Mouse (Mus musculus) hindbrain, embryonic 12.5 days (tissue): ENCODE measurements around the gene Zfp599. TPM values are rescaled to one million over a fixed set of nuclear protein-coding genes. Genes with fewer than 3 reads are reported as not detected.

Experiments used
- ATAC-seq: fragments of 200-750 bp; cut with Nextera tagmentation; 2 replicates; pipeline ENCODE4 v1.8.0; 2017; ENCODE audit warnings: moderate TSS enrichment; ENCODE audit not compliant: low FRiP score
- H3K27ac ChIP-seq: fragments of 300-500 bp; sonication (generic); 2 replicates; pipeline ENCODE4 v1.5.1; 2016; ENCODE audit warnings: mild to moderate bottlenecking
- H3K27me3 ChIP-seq: fragments of 300-500 bp; sonication (generic); 2 replicates; pipeline ENCODE4 v1.6.1; 2016; ENCODE audit warnings: mild to moderate bottlenecking
- H3K36me3 ChIP-seq: fragments of 300-500 bp; sonication (generic); 2 replicates; pipeline ENCODE4 v1.6.1; 2016; ENCODE audit warnings: mild to moderate bottlenecking
- H3K4me1 ChIP-seq: fragments of 300-500 bp; sonication (generic); 2 replicates; pipeline ENCODE4 v1.6.1; 2016
- H3K4me2 ChIP-seq: fragments of 300-500 bp; sonication (generic); replicated peaks from 2 replicates; pipeline ENCODE4 v1.6.1; 2016; ENCODE audit warnings: mild to moderate bottlenecking
- H3K4me3 ChIP-seq: fragments of 300-500 bp; sonication (generic); 2 replicates; pipeline ENCODE4 v1.5.1; 2016; ENCODE audit warnings: mild to moderate bottlenecking
- H3K9ac ChIP-seq: fragments of 300-500 bp; sonication (generic); 2 replicates; pipeline ENCODE4 v1.6.1; 2016; ENCODE audit warnings: mild to moderate bottlenecking, moderate library complexity
- H3K9me3 ChIP-seq: fragments of 300-500 bp; sonication (generic); replicated peaks from 2 replicates; pipeline ENCODE4 v1.6.1; 2016; ENCODE audit warnings: mild to moderate bottlenecking
- WGBS: fragments of 180-500 bp; shearing (Covaris S2); methylation state at CpG from one replicate; pipeline ENCODE4 v1.1.7; 2016; 5-methylcytosine and 5-hydroxymethylcytosine counted together
- polyA plus RNA-seq: library from polyadenylated mRNA; unstranded; fragments of >200 nt; fragmentation: Nextera tagmentation; extraction: Ambion mirVana; gene quantifications from 2 replicates; pipeline ENCODE4 v1.2.1, GENCODE M21; 2016

Gene Zfp599
- polyA plus RNA-seq, 1 experiment from 2014 or later, result 6.9 TPM

DNA sequence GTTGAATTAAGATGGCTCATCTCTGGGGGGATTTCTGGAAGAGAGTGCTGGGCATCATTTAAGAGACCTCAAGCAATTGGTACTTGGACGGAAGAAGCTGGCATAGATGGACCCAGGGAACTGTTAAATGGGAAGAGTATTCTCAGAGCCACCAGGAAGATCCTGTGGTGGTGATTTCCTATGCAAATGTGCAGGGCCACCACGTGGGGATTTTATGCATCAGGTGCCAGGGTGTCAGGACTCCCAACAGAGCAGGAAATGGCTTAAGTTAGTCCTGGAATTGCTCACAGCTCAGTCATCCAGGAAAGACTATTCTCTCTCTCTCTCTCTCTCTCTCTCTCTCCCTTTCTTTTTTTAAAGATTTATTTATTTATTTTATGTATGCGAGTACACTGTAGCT lies 43.0 kb downstream of the Zfp599 start:
- WGBS, result 54% methylated on average over 3 of the region's 3 CpGs
- H3K36me3 ChIP-seq, result no peaks in the 10 kb centered on the region

GRCm38 (mm10) chr9:22214549-22214948 lies 45.1 kb downstream of the Zfp599 start:
- Histone ChIP-seq H3K36me3 (no peaks in the 10 kb centered on the region), H3K4me3 (no peak overlapping the region), H3K4me1 (no peaks in the 10 kb centered on the region), H3K4me2 (no peak overlapping the region), H3K9me3 (no peaks in the 10 kb centered on the region), H3K27ac (no peak overlapping the region), H3K9ac (no peak overlapping the region), H3K27me3 (no peaks in the 10 kb centered on the region)
- no peak for ATAC-seq
- WGBS, result 92% methylated on average over 2 of the region's 2 CpGs

More for the DNA sequence above, 43.0 kb downstream of the Zfp599 start:
- Histone ChIP-seq H3K27ac (no peak overlapping the region), H3K4me1 (no peaks in the 10 kb centered on the region), H3K9me3 (no peaks in the 10 kb centered on the region), H3K9ac (no peak overlapping the region), H3K27me3 (no peaks in the 10 kb centered on the region), H3K4me2 (no peak overlapping the region), H3K4me3 (no peak overlapping the region)
- no peak for ATAC-seq

- ATAC-seq, result no peak
- Histone ChIP-seq H3K27me3 (no peaks in the 10 kb centered on the region), H3K27ac (no peak overlapping the region), H3K9me3 (no peaks in the 10 kb centered on the region), H3K9ac (no peak overlapping the region), H3K36me3 (no peaks in the 10 kb centered on the region), H3K4me1 (no peaks in the 10 kb centered on the region), H3K4me2 (no peak overlapping the region), H3K4me3 (no peak overlapping the region)
- WGBS, result 73% methylated on average over 2 of the region's 2 CpGs
Observed at GRCm38 (mm10) chr9:22213785-22214194, 45.9 kb downstream of the Zfp599 start.

Other genes with a start within 250 kb of the Zfp599 start
- gene Elavl3, start 207.9 kb downstream of the Zfp599 start, polyA plus RNA-seq, result 62.6 and 62.9 TPM in 2 replicates
- not detected in 2 replicates for gene Gm49318, start 188.6 kb downstream of the Zfp599 start, polyA plus RNA-seq
- gene Zfp653, start 188.5 kb downstream of the Zfp599 start, polyA plus RNA-seq, result 16.4 and 20.4 TPM in 2 replicates
- 37.1 and 40.0 TPM in 2 replicates for gene Ecsit, start 174.5 kb downstream of the Zfp599 start, polyA plus RNA-seq
- gene Cnn1, start 160.7 kb downstream of the Zfp599 start, polyA plus RNA-seq, result 1.9 and 3.1 TPM in 2 replicates
- gene Elof1, start 142.7 kb downstream of the Zfp599 start, polyA plus RNA-seq, result 161 and 177 TPM in 2 replicates
- gene Acp5, start 124.2 kb downstream of the Zfp599 start, polyA plus RNA-seq, result 8.3 and 9.8 TPM in 2 replicates
- gene Pigyl, start 103.0 kb downstream of the Zfp599 start, polyA plus RNA-seq, result 58.8 and 65.6 TPM in 2 replicates
- gene Zfp872, start 71.8 kb downstream of the Zfp599 start, polyA plus RNA-seq, result 0.26 TPM in 1 of 2 replicates, not detected in the other
- 10.5 and 11.5 TPM in 2 replicates for gene Zfp809, start 34.2 kb downstream of the Zfp599 start, polyA plus RNA-seq
- gene Zfp810, start 47.8 kb upstream of the Zfp599 start, polyA plus RNA-seq, result 39.0 and 40.3 TPM in 2 replicates
- 28.0 and 28.6 TPM in 2 replicates for gene Anln, start 129.3 kb upstream of the Zfp599 start, polyA plus RNA-seq
- gene 9530077C05Rik, start 151.6 kb upstream of the Zfp599 start, polyA plus RNA-seq, result 5.7 and 7.5 TPM in 2 replicates
- gene Gm17545, start 194.4 kb upstream of the Zfp599 start, polyA plus RNA-seq, result not detected in 2 replicates
- gene Rp9, start 209.8 kb upstream of the Zfp599 start, polyA plus RNA-seq, result 63.8 and 66.5 TPM in 2 replicates
- gene Bbs9, start 215.8 kb upstream of the Zfp599 start, polyA plus RNA-seq, result 19.5 and 21.5 TPM in 2 replicates